Mouse (Mus musculus) heart, embryonic 14.5 days (tissue): ENCODE data around the gene Crb1. TPM values are rescaled to one million over a fixed set of nuclear protein-coding genes. Genes with fewer than 3 reads are reported as not detected.

Experiments used
- ATAC-seq: fragments of 200-750 bp; cut with Nextera tagmentation; 2 replicates; pipeline ENCODE4 v1.8.0; 2017; ENCODE audit warnings: low read depth, moderate TSS enrichment; ENCODE audit not compliant: insufficient number of reproducible peaks, insufficient read depth, low FRiP score
- H3K27ac ChIP-seq, 2 experiments: fragments of 200-500 bp in 1 of 2; fragments of 300-500 bp in 1 of 2; sonication (generic) in 1 of 2; replicated peaks in 1 of 2; 2 replicates each; pipeline ENCODE4 v1.5.1; 2012 to 2014; ENCODE audit warnings: low read depth in 2 of 2, low read length in 2 of 2, control low read depth in 1 of 2, mild to moderate bottlenecking in 1 of 2, mixed read lengths in 1 of 2; ENCODE audit not compliant: control insufficient read depth in 1 of 2, insufficient read depth in 1 of 2
- H3K27me3 ChIP-seq: fragments of 300-500 bp; sonication (generic); 2 replicates; pipeline ENCODE4 v1.6.1; 2014; ENCODE audit warnings: mild to moderate bottlenecking, low read length, control low read depth; ENCODE audit not compliant: control insufficient read depth, insufficient read depth
- H3K36me3 ChIP-seq: fragments of 300-500 bp; sonication (generic); 2 replicates; pipeline ENCODE4 v1.6.1; 2014; ENCODE audit warnings: mild to moderate bottlenecking, control low read depth, low read length, mixed read lengths; ENCODE audit not compliant: control insufficient read depth, insufficient read depth
- H3K4me1 ChIP-seq, 2 experiments: fragments of 200-500 bp in 1 of 2; fragments of 300-500 bp in 1 of 2; sonication (generic) in 1 of 2; 2 replicates each; pipeline ENCODE4 v1.6.1; 2012 to 2014; ENCODE audit warnings: low read length in 2 of 2, control low read depth in 1 of 2, mixed read lengths in 1 of 2; ENCODE audit not compliant: control insufficient read depth in 2 of 2, insufficient read depth in 2 of 2
- H3K4me2 ChIP-seq: fragments of 300-500 bp; sonication (generic); 2 replicates; pipeline ENCODE4 v1.6.1; 2014; ENCODE audit warnings: mild to moderate bottlenecking, low read length
- H3K4me3 ChIP-seq, 2 experiments: fragments of 200-500 bp in 1 of 2; fragments of 300-500 bp in 1 of 2; sonication (generic) in 1 of 2; 2 replicates each; pipeline ENCODE4 v1.5.1; 2012 to 2014; ENCODE audit warnings: low read length in 2 of 2, mild to moderate bottlenecking in 2 of 2, control low read depth in 1 of 2, low read depth in 1 of 2, moderate library complexity in 1 of 2; ENCODE audit not compliant: control insufficient read depth in 1 of 2, insufficient read depth in 1 of 2
- H3K9ac ChIP-seq: fragments of 300-500 bp; sonication (generic); 2 replicates; pipeline ENCODE4 v1.6.1; 2014; ENCODE audit warnings: mild to moderate bottlenecking, low read length
- H3K9me3 ChIP-seq: fragments of 300-500 bp; sonication (generic); 2 replicates; pipeline ENCODE4 v1.6.1; 2016; ENCODE audit warnings: low read length, control low read depth; ENCODE audit not compliant: control insufficient read depth
- WGBS: fragments of 180-500 bp; shearing (Covaris S2); extraction: QIAGEN DNeasy Blood & Tissue Kit; methylation state at CpG from one replicate; pipeline ENCODE4 v1.1.7; 2014; 5-methylcytosine and 5-hydroxymethylcytosine counted together
- polyA plus RNA-seq: library from polyadenylated mRNA; unstranded; fragments of >200 nt; fragmentation: Nextera tagmentation; extraction: Ambion mirVana; gene quantifications from 2 replicates; pipeline ENCODE4 v1.2.1, GENCODE M21; 2014

Crb1 gene
- 0.18 and 0.32 TPM in 2 replicates for polyA plus RNA-seq

GRCm38 (mm10) chr1:139376638-139377286 is at the start of gene Crb1:
Gene Crb1 (minus strand): TSS chr1:139377100.
- Histone ChIP-seq H3K9ac (no peak within 1 kb of the TSS), H3K27ac (no peak within 1 kb of the TSS), H3K4me1 (peaks cover 10 to 13% of the 10 kb centered on the region in 2 experiments), H3K4me3 (no peak within 1 kb of the TSS), H3K4me2 (peak within 1 kb of the TSS; percentile 30), H3K36me3 (no peaks in the 10 kb centered on the region), H3K9me3 (no peaks in the 10 kb centered on the region), H3K27me3 (no peaks in the 10 kb centered on the region)
- WGBS: 13% methylated on average over 5 of the region's 5 CpGs
- ATAC-seq: no peak

GRCm38 (mm10) chr1:139425006-139425405 is 48.1 kb upstream of the Crb1 start:
- ATAC-seq: no peak
- Histone ChIP-seq H3K4me2 (peak overlapping the region; percentile 88), H3K36me3 (peaks cover 17% of the 10 kb centered on the region), H3K9me3 (no peaks in the 10 kb centered on the region), H3K4me3 (peak overlapping the region; percentile 31 to 36), H3K27ac (no peak overlapping the region; a peak in 1 of 4 replicates), H3K4me1 (peaks cover 11 to 30% of the 10 kb centered on the region in 2 experiments; a peak in 3 of 4 replicates), H3K27me3 (no peaks in the 10 kb centered on the region), H3K9ac (peak overlapping the region; percentile 44)
- 23% methylated on average over 3 of the region's 3 CpGs for WGBS

DNA sequence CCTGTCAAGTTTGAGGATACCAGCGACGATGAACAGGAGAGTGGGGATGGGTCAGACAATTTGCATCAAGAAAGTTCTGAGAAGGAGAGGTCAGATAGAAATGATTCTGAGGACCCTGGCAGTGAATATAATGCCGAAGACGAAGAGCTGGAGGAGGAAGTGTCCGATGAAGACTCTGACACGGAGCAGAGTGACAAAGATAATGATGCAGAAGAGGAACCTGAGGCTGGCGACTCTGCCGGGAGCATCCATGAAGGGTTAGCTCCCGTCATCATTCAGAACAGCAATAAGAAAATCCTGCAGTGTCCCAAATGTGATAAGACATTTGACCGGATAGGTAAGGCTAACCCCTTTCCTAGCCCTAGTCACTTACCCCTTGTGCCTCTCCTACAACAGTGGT is 47.0 kb upstream of the Crb1 start:
- H3K4me1 ChIP-seq: peaks cover 11 to 30% of the 10 kb centered on the region in 2 experiments; a peak in 3 of 4 replicates
- H3K36me3 ChIP-seq: peaks cover 6% of the 10 kb centered on the region
- H3K27ac ChIP-seq: no peak overlapping the region
- peak overlapping the region; percentile 43 to 89 for H3K4me3 ChIP-seq
- H3K9me3 ChIP-seq: no peaks in the 10 kb centered on the region
- H3K4me2 ChIP-seq: peak overlapping the region; percentile 88
- WGBS: 11% methylated on average over 10 of the region's 10 CpGs
- peak overlapping the region; percentile 97 for H3K9ac ChIP-seq
- ATAC-seq: no peak
- H3K27me3 ChIP-seq: no peaks in the 10 kb centered on the region

- H3K9me3 ChIP-seq: no peaks in the 10 kb centered on the region
- H3K4me3 ChIP-seq: peak overlapping the region; percentile 89 to 98
- H3K4me2 ChIP-seq: peak overlapping the region; percentile 88
- WGBS: 15% methylated on average over 10 of the region's 10 CpGs
- H3K36me3 ChIP-seq: 0 out of 2 replicates have a peak, but pooled peaks cover 5% of the 10 kb centered on the region
- ATAC-seq: no peak
- H3K27ac ChIP-seq: peak overlapping the region; percentile 93
- peak overlapping the region; percentile 97 for H3K9ac ChIP-seq
- no peaks in the 10 kb centered on the region for H3K27me3 ChIP-seq
- H3K4me1 ChIP-seq: peaks cover 11 to 30% of the 10 kb centered on the region in 2 experiments; a peak in 3 of 4 replicates
Measured at GRCm38 (mm10) chr1:139422941-139423340, 46.0 kb upstream of the Crb1 start.

DNA sequence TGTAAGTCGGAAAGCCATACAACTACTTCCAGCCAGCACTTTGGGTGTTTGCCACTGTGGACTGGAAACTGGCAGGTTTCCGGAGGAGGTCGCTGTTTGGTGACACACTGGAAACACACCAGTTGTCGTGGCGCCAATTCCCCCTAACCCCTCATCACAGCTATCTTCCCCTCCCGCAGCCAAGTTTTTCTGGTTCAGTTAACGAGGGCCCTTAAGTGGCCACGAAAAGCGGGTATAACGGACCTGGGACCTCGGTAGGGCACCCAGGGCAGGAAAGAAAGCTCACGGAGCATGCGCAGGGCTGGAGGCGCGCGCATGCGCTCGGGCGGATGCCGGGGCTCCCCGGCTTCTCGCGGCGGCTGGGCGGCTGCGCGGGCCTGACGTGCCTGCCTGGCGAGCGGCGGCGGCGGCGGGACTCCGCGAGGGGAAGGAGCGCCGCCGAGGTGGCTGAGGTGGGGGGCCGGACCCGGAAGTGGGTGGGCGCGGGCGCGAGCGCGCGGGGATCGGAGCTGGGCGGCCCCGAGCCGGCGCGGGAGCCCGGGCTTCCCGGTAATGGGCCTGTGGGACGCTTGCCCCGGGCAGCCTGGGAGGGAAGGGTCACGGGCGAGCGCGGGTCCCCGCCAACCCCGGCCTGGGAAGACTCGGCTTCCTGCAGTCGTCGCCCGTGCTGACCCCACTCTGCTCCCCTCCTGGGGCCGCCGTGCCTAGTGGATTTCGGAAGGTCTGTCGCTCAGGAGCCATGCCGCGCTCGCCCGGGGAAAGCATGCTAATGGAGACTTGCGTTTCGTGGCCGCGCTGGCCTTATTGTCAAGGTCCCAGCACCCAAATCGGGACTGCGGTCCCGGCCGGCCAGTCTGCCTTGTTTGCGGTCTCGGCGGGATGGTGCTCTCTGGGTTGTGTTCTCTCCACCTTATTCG is 45.2 kb upstream of the Crb1 start, which contains the start of gene Zbtb41:
TSS of gene Zbtb41 (plus strand) at position 414 of the 917 bp plus-strand sequence.
- peak; percentile 95 for ATAC-seq
- H3K27me3 ChIP-seq: no peaks in the 10 kb centered on the region
- peak within 1 kb of the TSS; percentile 89 to 98 for H3K4me3 ChIP-seq
- WGBS: under 1% methylated on average over 85 of the region's 88 CpGs
- peak within 1 kb of the TSS; percentile 88 for H3K4me2 ChIP-seq
- 0 out of 2 replicates have a peak, but pooled peaks cover 5% of the 10 kb centered on the region for H3K36me3 ChIP-seq
- peak within 1 kb of the TSS; percentile 93 to 97 for H3K27ac ChIP-seq
- H3K9ac ChIP-seq: peak within 1 kb of the TSS; percentile 97
- H3K9me3 ChIP-seq: no peaks in the 10 kb centered on the region
- peaks cover 11 to 30% of the 10 kb centered on the region in 2 experiments; a peak in 3 of 4 replicates for H3K4me1 ChIP-seq

- WGBS: 2% methylated on average over 8 of the region's 8 CpGs
- Histone ChIP-seq H3K36me3 (0 out of 2 replicates have a peak, but pooled peaks cover 5% of the 10 kb centered on the region), H3K4me2 (peak overlapping the region; percentile 88), H3K27me3 (no peaks in the 10 kb centered on the region), H3K9me3 (no peaks in the 10 kb centered on the region), H3K4me1 (peaks cover 11 to 27% of the 10 kb centered on the region in 2 experiments; a peak in 3 of 4 replicates), H3K9ac (peak overlapping the region; percentile 97), H3K27ac (peak overlapping the region; percentile 93 to 97; a peak in 3 of 4 replicates), H3K4me3 (peak overlapping the region; percentile 89 to 98)
- no peak for ATAC-seq
Measured at GRCm38 (mm10) chr1:139421521-139421874, 44.6 kb upstream of the Crb1 start.

GRCm38 (mm10) chr1:139413465-139413864 is 36.6 kb upstream of the Crb1 start:
- Histone ChIP-seq H3K4me3 (no peak overlapping the region), H3K27ac (no peak overlapping the region), H3K9me3 (peaks cover 9% of the 10 kb centered on the region; the same call in 1 of the 2 replicates), H3K27me3 (no peaks in the 10 kb centered on the region), H3K4me1 (no peaks in the 10 kb centered on the region), H3K9ac (no peak overlapping the region), H3K4me2 (no peak overlapping the region), H3K36me3 (no peaks in the 10 kb centered on the region)
- whole genome bisulfite sequencing: 80% methylated on average over 3 of the region's 3 CpGs
- ATAC-seq: no peak
